Mouse (Mus musculus) common myeloid progenitor, adult 5-6 weeks (primary cell): ENCODE data around the gene Kmt2d. TPM values are rescaled to one million over a fixed set of nuclear protein-coding genes. Genes with fewer than 3 reads are reported as not detected.
"Not testable (repeated sequence)": the region's sequence is repeated elsewhere in the genome, so short reads cannot be mapped to it uniquely, and the experiment has no call there.

Source experiments
- ATAC-seq: replicated peaks from 2 replicates; pipeline ENCODE4 v1.8.0; 2016; ENCODE audit warnings: low read depth, mild to moderate bottlenecking, moderate TSS enrichment, inconsistent platforms; ENCODE audit not compliant: poor library complexity, severe bottlenecking
- total RNA-seq: library from RNA; stranded (forward); fragments of 200-1000, 187-1606 nt; gene quantifications from 2 replicates; pipeline ENCODE4 v1.2.3, GENCODE M21; 2017

The Kmt2d gene
- total RNA-seq, 1 experiment from 2014 or later: 52.2 TPM

GRCm38 (mm10) chr15:98835291-98835690, 35.7 kb downstream of the Kmt2d start:
- ATAC-seq: no peak

- no peak for ATAC-seq
Observed at GRCm38 (mm10) chr15:98834059-98834458, 36.9 kb downstream of the Kmt2d start.

GRCm38 (mm10) chr15:98833281-98833680, 37.7 kb downstream of the Kmt2d start:
- no peak for ATAC-seq

- ATAC-seq: peak; percentile 60
Observed at GRCm38 (mm10) chr15:98832161-98833058, 38.6 kb downstream of the Kmt2d start.

GRCm38 (mm10) chr15:98831684-98832035, 39.3 kb downstream of the Kmt2d start:
- peak; percentile 45 for ATAC-seq

- ATAC-seq: peak; percentile 86
Observed at GRCm38 (mm10) chr15:98830736-98831683, 40.0 kb downstream of the Kmt2d start, which contains the start of gene Prkag1. Gene Prkag1, minus strand, starts transcription at chr15:98831521.

GRCm38 (mm10) chr15:98827611-98828011, 43.4 kb downstream of the Kmt2d start:
- no peak for ATAC-seq

- ATAC-seq: no peak
Observed at GRCm38 (mm10) chr15:98823434-98823833, 47.6 kb downstream of the Kmt2d start.

GRCm38 (mm10) chr15:98822147-98822546, 48.9 kb downstream of the Kmt2d start:
- no peak for ATAC-seq

- peak; percentile 63 for ATAC-seq
Observed at GRCm38 (mm10) chr15:98821403-98821802, 49.6 kb downstream of the Kmt2d start.

- no peak for ATAC-seq
Observed at GRCm38 (mm10) chr15:98820937-98821336, 50.1 kb downstream of the Kmt2d start.

GRCm38 (mm10) chr15:98818171-98818570, 52.8 kb downstream of the Kmt2d start:
- ATAC-seq: no peak

- no peak for ATAC-seq
Observed at GRCm38 (mm10) chr15:98812741-98813424, 58.1 kb downstream of the Kmt2d start.

GRCm38 (mm10) chr15:98810212-98810611, 60.8 kb downstream of the Kmt2d start:
- not testable (repeated sequence) for ATAC-seq

GRCm38 (mm10) chr15:98809390-98809789, 61.6 kb downstream of the Kmt2d start, which contains the start of gene Ddn:
Gene Ddn, minus strand, starts transcription at chr15:98809490.
- no peak for ATAC-seq

- no peak for ATAC-seq
Observed at GRCm38 (mm10) chr15:98808651-98809134, 62.3 kb downstream of the Kmt2d start.

- ATAC-seq: 0 out of 2 replicates have a peak, but pooled peaks have one; percentile 6
Observed at GRCm38 (mm10) chr15:98807895-98808650, 62.9 kb downstream of the Kmt2d start.

GRCm38 (mm10) chr15:98806809-98807770, 63.9 kb downstream of the Kmt2d start:
- ATAC-seq: no peak
